Mouse (Mus musculus): ENCODE results near the gene Khk. TPM values are rescaled to one million over a fixed set of nuclear protein-coding genes. Genes with fewer than 3 reads are reported as not detected.
A peak's percentile ranks its signal among the peaks of the same experiment; 100 is the strongest.

Khk gene
- polyA plus RNA-seq, 1 experiment from 2014 or later: 5.6 TPM

GRCm38 (mm10) chr5:30924614-30925013 is 3.4 kb downstream of the Khk start:
- H3K27ac ChIP-seq (replicated peaks): no peak overlapping the region
- WGBS: 75% methylated on average over 8 of the region's 8 CpGs
- no peaks in the 10 kb centered on the region for H3K9me3 ChIP-seq
- no peak overlapping the region for H3K4me3 ChIP-seq
- peaks cover 21% of the 10 kb centered on the region for H3K4me1 ChIP-seq
- H3K9ac ChIP-seq (replicated peaks): no peak overlapping the region
- H3K27me3 ChIP-seq: peaks cover 35% of the 10 kb centered on the region
- ATAC-seq (ENCODE audit: low FRiP score, low read depth): no peak
- H3K36me3 ChIP-seq: no peaks in the 10 kb centered on the region
- no peak overlapping the region for H3K4me2 ChIP-seq (replicated peaks)

- Histone ChIP-seq H3K27me3 (peaks cover 34% of the 10 kb centered on the region), H3K9ac (replicated peaks) (no peak overlapping the region), H3K4me3 (no peak overlapping the region), H3K36me3 (no peaks in the 10 kb centered on the region), H3K4me2 (replicated peaks) (no peak overlapping the region), H3K27ac (replicated peaks) (no peak overlapping the region), H3K9me3 (no peaks in the 10 kb centered on the region), H3K4me1 (peaks cover 20% of the 10 kb centered on the region)
- no peak for ATAC-seq (ENCODE audit: low FRiP score, low read depth)
- 91% methylated on average over 5 of the region's 5 CpGs for WGBS
Observed at GRCm38 (mm10) chr5:30925217-30925616, 4.0 kb downstream of the Khk start.

- Histone ChIP-seq H3K4me1 (peaks cover 12% of the 10 kb centered on the region), H3K27me3 (peaks cover 26% of the 10 kb centered on the region), H3K4me2 (replicated peaks) (no peak overlapping the region), H3K9ac (replicated peaks) (no peak overlapping the region), H3K27ac (replicated peaks) (no peak overlapping the region), H3K4me3 (no peak overlapping the region), H3K9me3 (no peaks in the 10 kb centered on the region), H3K36me3 (no peaks in the 10 kb centered on the region)
- WGBS: 83% methylated on average over 2 of the region's 2 CpGs
- ATAC-seq (ENCODE audit: low FRiP score, low read depth): no peak
Observed at GRCm38 (mm10) chr5:30926073-30926472, 4.8 kb downstream of the Khk start.

- H3K4me3 ChIP-seq: no peak overlapping the region
- ATAC-seq (ENCODE audit: low FRiP score, low read depth): peak; percentile 60; the same call in 1 of the 2 replicates
- H3K4me1 ChIP-seq: no peaks in the 10 kb centered on the region
- H3K9me3 ChIP-seq: no peaks in the 10 kb centered on the region
- peak overlapping the region; percentile 39 for H3K4me2 ChIP-seq (replicated peaks)
- 43% methylated on average over 7 of the region's 7 CpGs for WGBS
- H3K9ac ChIP-seq (replicated peaks): no peak overlapping the region
- peaks cover 17% of the 10 kb centered on the region for H3K27me3 ChIP-seq
- H3K27ac ChIP-seq (replicated peaks): no peak overlapping the region
- no peaks in the 10 kb centered on the region for H3K36me3 ChIP-seq
Observed at GRCm38 (mm10) chr5:30927945-30928529, 6.8 kb downstream of the Khk start.

GRCm38 (mm10) chr5:30930121-30930520 is 8.9 kb downstream of the Khk start:
- Histone ChIP-seq H3K27me3 (0 out of 2 replicates have a peak, but pooled peaks cover 5% of the 10 kb centered on the region), H3K27ac (replicated peaks) (no peak overlapping the region), H3K4me1 (no peaks in the 10 kb centered on the region), H3K4me3 (no peak overlapping the region), H3K36me3 (no peaks in the 10 kb centered on the region), H3K9me3 (no peaks in the 10 kb centered on the region), H3K9ac (replicated peaks) (no peak overlapping the region), H3K4me2 (replicated peaks) (no peak overlapping the region)
- 47% methylated on average over 4 of the region's 4 CpGs for WGBS
- ATAC-seq (ENCODE audit: low FRiP score, low read depth): no peak

- 82% methylated on average over 6 of the region's 6 CpGs for WGBS
- H3K9me3 ChIP-seq: no peaks in the 10 kb centered on the region
- ATAC-seq (ENCODE audit: low FRiP score, low read depth): no peak
- no peak overlapping the region for H3K4me2 ChIP-seq (replicated peaks)
- H3K9ac ChIP-seq (replicated peaks): no peak overlapping the region
- no peak overlapping the region for H3K4me3 ChIP-seq
- no peak overlapping the region for H3K27ac ChIP-seq (replicated peaks)
- 0 out of 2 replicates have a peak, but pooled peaks cover 5% of the 10 kb centered on the region for H3K27me3 ChIP-seq
- no peaks in the 10 kb centered on the region for H3K4me1 ChIP-seq
- no peaks in the 10 kb centered on the region for H3K36me3 ChIP-seq
Observed at GRCm38 (mm10) chr5:30930846-30931245, 9.6 kb downstream of the Khk start.

- no peak overlapping the region for H3K9ac ChIP-seq (replicated peaks)
- H3K27ac ChIP-seq (replicated peaks): no peak overlapping the region
- H3K9me3 ChIP-seq: no peaks in the 10 kb centered on the region
- H3K4me1 ChIP-seq: no peaks in the 10 kb centered on the region
- H3K27me3 ChIP-seq: 0 out of 2 replicates have a peak, but pooled peaks cover 5% of the 10 kb centered on the region
- H3K4me2 ChIP-seq (replicated peaks): no peak overlapping the region
- WGBS: 92% methylated on average over 4 of the region's 4 CpGs
- no peak for ATAC-seq (ENCODE audit: low FRiP score, low read depth)
- H3K4me3 ChIP-seq: no peak overlapping the region
- no peaks in the 10 kb centered on the region for H3K36me3 ChIP-seq
Observed at GRCm38 (mm10) chr5:30931378-30931777, 10.1 kb downstream of the Khk start.

- WGBS: 60% methylated on average over 5 of the region's 5 CpGs
Observed at GRCm38 (mm10) chr5:30933705-30934104, 12.5 kb downstream of the Khk start.

GRCm38 (mm10) chr5:30934725-30935461 is 13.7 kb downstream of the Khk start:
- Histone ChIP-seq H3K4me1 (no peaks in the 10 kb centered on the region), H3K9me3 (no peaks in the 10 kb centered on the region), H3K4me3 (no peak overlapping the region), H3K36me3 (no peaks in the 10 kb centered on the region), H3K27ac (replicated peaks) (no peak overlapping the region), H3K27me3 (0 out of 2 replicates have a peak, but pooled peaks cover 5% of the 10 kb centered on the region), H3K4me2 (replicated peaks) (no peak overlapping the region), H3K9ac (replicated peaks) (no peak overlapping the region)
- ATAC-seq (ENCODE audit: low FRiP score, low read depth): no peak
- WGBS: 93% methylated on average over 5 of the region's 5 CpGs

More at GRCm38 (mm10) chr5:30933705-30934104, 12.5 kb downstream of the Khk start:
- ATAC-seq (ENCODE audit: low FRiP score, low read depth): no peak
- Histone ChIP-seq H3K27ac (replicated peaks) (no peak overlapping the region), H3K4me1 (no peaks in the 10 kb centered on the region), H3K36me3 (no peaks in the 10 kb centered on the region), H3K4me3 (no peak overlapping the region), H3K9ac (replicated peaks) (no peak overlapping the region), H3K9me3 (no peaks in the 10 kb centered on the region), H3K4me2 (replicated peaks) (no peak overlapping the region), H3K27me3 (0 out of 2 replicates have a peak, but pooled peaks cover 5% of the 10 kb centered on the region)

GRCm38 (mm10) chr5:30943004-30943403 is 21.8 kb downstream of the Khk start:
- no peak for ATAC-seq (ENCODE audit: low FRiP score, low read depth)
- 96% methylated on average over 2 of the region's 2 CpGs for WGBS
- no peak overlapping the region for H3K4me2 ChIP-seq (replicated peaks)

GRCm38 (mm10) chr5:30944344-30944743 is 23.1 kb downstream of the Khk start:
- H3K4me2 ChIP-seq (replicated peaks): no peak overlapping the region
- no peak for ATAC-seq (ENCODE audit: low FRiP score, low read depth)
- H3K27ac ChIP-seq (replicated peaks): no peak overlapping the region
- peaks cover 11% of the 10 kb centered on the region for H3K4me1 ChIP-seq
- H3K36me3 ChIP-seq: no peaks in the 10 kb centered on the region
- no peak overlapping the region for H3K9ac ChIP-seq (replicated peaks)
- 87% methylated on average over 6 of the region's 6 CpGs for WGBS
- H3K4me3 ChIP-seq: no peak overlapping the region
- no peaks in the 10 kb centered on the region for H3K9me3 ChIP-seq
- H3K27me3 ChIP-seq: peaks cover 41% of the 10 kb centered on the region

More at GRCm38 (mm10) chr5:30943004-30943403, 21.8 kb downstream of the Khk start:
- Histone ChIP-seq H3K9me3 (no peaks in the 10 kb centered on the region), H3K9ac (replicated peaks) (no peak overlapping the region), H3K4me3 (no peak overlapping the region), H3K27ac (replicated peaks) (no peak overlapping the region), H3K27me3 (peaks cover 30% of the 10 kb centered on the region), H3K36me3 (no peaks in the 10 kb centered on the region), H3K4me1 (peaks cover 6% of the 10 kb centered on the region)

- no peaks in the 10 kb centered on the region for H3K9me3 ChIP-seq
- H3K27me3 ChIP-seq: peaks cover 41% of the 10 kb centered on the region
- WGBS: 4% methylated on average over 44 of the region's 44 CpGs
- peak; percentile 52 for ATAC-seq (ENCODE audit: low FRiP score, low read depth)
- peak within 1 kb of the TSS; percentile 92 for H3K4me2 ChIP-seq (replicated peaks)
- H3K9ac ChIP-seq (replicated peaks): peak within 1 kb of the TSS; percentile 65
- no peaks in the 10 kb centered on the region for H3K36me3 ChIP-seq
- H3K4me1 ChIP-seq: peaks cover 16% of the 10 kb centered on the region
- no peak within 1 kb of the TSS for H3K27ac ChIP-seq (replicated peaks)
- H3K4me3 ChIP-seq: peak within 1 kb of the TSS; percentile 56
Observed at GRCm38 (mm10) chr5:30944956-30945781, 23.9 kb downstream of the Khk start, which contains the start of gene Cgref1. TSS of gene Cgref1 (minus strand) at chr5:30945591.

Measured in midbrain, embryonic 12.5 days (tissue).